Mouse (Mus musculus) liver, embryonic 18 days (tissue): ENCODE data around the gene Mrpl14. TPM values are rescaled to one million over a fixed set of nuclear protein-coding genes. Genes with fewer than 3 reads are reported as not detected.

Experiments
- polyA plus RNA-seq: library from polyadenylated mRNA; depleted of rRNA; stranded (reverse); fragments of >200 nt; gene quantifications from 2 replicates; pipeline ENCODE4 v1.2.3, GENCODE M21; 2012; rRNA removed

The Mrpl14 gene
- 53.5 and 59.7 TPM in 2 replicates for polyA plus RNA-seq

GRCm38 (mm10) chr17:45686093-45686619, at the start of gene Mrpl14:
Gene Mrpl14 (plus strand): TSS chr17:45686322.

DNA sequence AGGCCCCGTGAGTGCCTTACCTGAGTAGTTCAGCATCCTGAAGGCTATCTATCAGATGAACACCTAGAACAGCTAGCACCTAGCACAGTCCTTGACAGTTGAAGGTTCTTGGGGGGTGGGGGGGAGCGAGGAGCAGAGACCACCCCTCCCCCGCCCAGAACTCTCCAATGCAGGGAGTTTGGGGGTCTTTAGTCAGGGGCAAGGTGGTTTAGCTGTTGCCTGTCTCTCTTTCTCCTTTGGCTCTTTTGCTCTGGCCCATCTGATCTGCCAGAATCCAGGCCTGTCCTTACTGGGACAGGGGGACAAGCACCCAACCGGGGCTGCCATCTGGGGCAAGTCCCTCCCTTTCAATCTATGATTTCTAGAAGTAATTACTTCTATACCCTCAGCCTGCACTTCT, 26.9 kb upstream of the Mrpl14 start, which contains the start of gene Capn11:
TSS of gene Capn11 (minus strand) at position 101 of the 400 bp plus-strand sequence.

GRCm38 (mm10) chr17:45686716-45687115, 594 bp downstream of the Mrpl14 start, which contains the start of gene Tmem63b:
Gene Tmem63b (minus strand): TSS chr17:45686905.

DNA sequence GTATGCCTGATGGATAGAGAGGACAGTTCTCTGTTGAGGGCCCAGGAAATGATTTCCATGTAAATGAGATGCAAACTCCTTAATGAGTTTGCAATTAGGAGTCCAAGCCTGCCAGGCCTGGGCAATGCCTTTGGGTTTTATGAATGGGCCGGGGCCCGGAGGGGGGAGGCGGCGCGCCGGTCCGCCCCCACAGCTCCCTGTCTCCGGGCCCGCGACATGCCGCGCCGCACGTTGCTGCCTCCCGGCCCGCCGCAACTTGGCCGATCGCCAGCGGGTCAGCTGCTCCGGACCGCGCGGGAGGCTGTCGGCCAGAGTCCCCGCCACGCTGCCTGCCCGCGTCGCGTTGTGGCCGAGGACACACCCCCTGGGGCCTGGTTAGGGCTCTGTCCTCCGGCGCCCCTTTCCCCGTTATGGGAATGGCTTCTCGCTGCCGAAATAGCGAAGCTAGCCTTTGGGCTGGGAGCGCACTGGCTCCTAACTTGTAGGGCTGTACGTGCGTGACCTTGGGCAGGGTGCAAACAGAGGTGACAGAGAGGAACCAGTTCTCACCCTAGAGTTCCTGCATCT, 47.7 kb downstream of the Mrpl14 start, which contains the start of gene 1600014C23Rik:
TSS of gene 1600014C23Rik (minus strand) at position 110 of the 567 bp plus-strand sequence.

Other genes starting within 250 kb of the Mrpl14 start
- 0.02 and 0.05 TPM in 2 replicates for gene Spats1, start 210.9 kb upstream of the Mrpl14 start, polyA plus RNA-seq
- 4.3 and 4.8 TPM in 2 replicates for gene Aars2, start 179.5 kb upstream of the Mrpl14 start, polyA plus RNA-seq
- gene Tcte1, start 162.9 kb upstream of the Mrpl14 start, polyA plus RNA-seq = not detected in 2 replicates
- 0.05 and 0.06 TPM in 2 replicates for gene Tmem151b, start 136.6 kb upstream of the Mrpl14 start, polyA plus RNA-seq
- gene Nfkbie, start 130.6 kb upstream of the Mrpl14 start, polyA plus RNA-seq = 1.3 and 1.5 TPM in 2 replicates
- gene Slc35b2, start 122.4 kb upstream of the Mrpl14 start, polyA plus RNA-seq = 31.5 and 37.2 TPM in 2 replicates
- gene Hsp90ab1, start 113.1 kb upstream of the Mrpl14 start, polyA plus RNA-seq = 295 and 345 TPM in 2 replicates
- 83.5 and 91.9 TPM in 2 replicates for gene Slc29a1, start 86.7 kb upstream of the Mrpl14 start, polyA plus RNA-seq
- gene Mymx, start 84.2 kb upstream of the Mrpl14 start, polyA plus RNA-seq = not detected in 2 replicates
- 0.03 TPM in 1 of 2 replicates, not detected in the other for gene Capn11, start 27.0 kb upstream of the Mrpl14 start, polyA plus RNA-seq
- gene Tmem63b, start 583 bp downstream of the Mrpl14 start, polyA plus RNA-seq = 13.3 and 15.1 TPM in 2 replicates
- 0.09 TPM in 1 of 2 replicates, not detected in the other for gene 1600014C23Rik, start 47.5 kb downstream of the Mrpl14 start, polyA plus RNA-seq